Mouse (Mus musculus): ENCODE measurements around the gene Jpt2. TPM values are rescaled to one million over a fixed set of nuclear protein-coding genes. Genes with fewer than 3 reads are reported as not detected.

Gene Jpt2
- 65.7 TPM for polyA plus RNA-seq (2014; fragmentation: Illumina TruSeq; extraction: RNeasy Lipid Tissue Mini Kit (QIAGEN cat#74804); ENCODE audit: low replicate concordance)

DNA sequence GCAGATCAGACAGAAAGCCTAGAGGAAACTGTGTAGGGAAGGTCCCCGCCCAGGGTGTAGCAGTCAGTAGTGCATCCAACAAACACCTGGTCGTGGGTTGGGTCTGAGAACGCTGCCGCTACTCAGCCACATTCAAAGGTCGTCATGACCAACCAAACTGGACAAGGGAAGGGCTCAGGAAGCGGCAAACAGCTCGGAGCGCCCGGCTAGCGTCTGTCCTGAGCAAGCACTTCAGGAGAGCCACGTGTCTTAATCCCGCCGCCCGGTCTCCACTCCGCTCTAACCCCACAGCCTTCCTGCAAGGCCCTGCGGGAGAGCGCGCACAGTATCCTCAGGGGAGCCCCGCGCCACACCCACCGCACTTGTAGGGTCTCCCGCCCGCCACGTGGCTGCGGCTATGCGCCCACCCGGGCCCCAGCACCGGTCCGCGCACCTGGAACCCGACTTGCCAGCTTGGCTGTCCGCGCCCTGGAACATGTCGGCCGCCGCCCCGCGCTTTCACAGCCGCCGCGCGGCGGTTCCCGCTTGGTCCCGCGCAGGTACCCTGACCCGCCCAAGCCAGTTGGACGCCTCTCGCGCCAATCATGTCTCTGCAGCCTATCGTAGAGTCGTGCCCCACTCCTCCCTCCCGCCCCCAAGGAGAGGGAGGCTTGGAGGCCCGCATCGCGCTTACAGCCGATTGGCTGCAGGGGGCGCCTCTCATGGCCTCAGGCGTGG is at the start of gene Jpt2:
Gene Jpt2, minus strand, starts transcription at position 555 of the 717 bp plus-strand sequence.

GRCm38 (mm10) chr17:24936259-24937237 is 23.9 kb downstream of the Jpt2 start, which contains the start of gene Mapk8ip3:
TSS of gene Mapk8ip3 (minus strand) at chr17:24936977.

GRCm38 (mm10) chr17:24896241-24896992 is 64.1 kb downstream of the Jpt2 start, which contains the start of gene Nme3:
TSS of gene Nme3 (plus strand) at chr17:24896500.

DNA sequence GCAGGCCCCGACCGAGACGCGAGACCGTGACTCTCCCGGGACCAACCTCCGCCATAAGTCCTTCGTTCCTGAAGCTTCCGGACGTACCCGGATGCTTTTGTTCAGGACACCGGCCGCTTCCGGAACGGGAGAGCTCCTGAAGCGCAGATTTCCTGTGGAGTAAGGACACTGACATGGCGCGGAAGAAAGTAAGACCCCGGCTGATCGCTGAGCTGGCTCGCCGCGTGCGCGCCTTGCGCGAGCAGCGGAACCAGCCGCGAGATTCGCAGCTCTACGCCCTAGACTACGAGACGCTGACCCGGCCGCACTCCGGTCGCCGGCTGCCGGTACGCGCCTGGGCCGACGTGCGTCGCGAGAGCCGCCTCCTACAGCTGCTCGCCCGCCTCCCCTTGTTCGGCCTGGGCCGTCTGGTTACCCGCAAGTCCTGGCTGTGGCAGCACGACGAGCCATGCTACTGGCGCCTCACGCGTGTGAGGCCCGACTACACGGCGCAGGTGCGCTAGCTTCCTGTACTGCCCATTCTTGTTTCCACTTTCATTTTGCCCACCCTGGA is 65.4 kb downstream of the Jpt2 start, which contains the start of the genes Eme2 and Mrps34:
Gene Eme2, minus strand, starts transcription at position 93 of the 553 bp plus-strand sequence.
Gene Mrps34, plus strand, starts transcription at position 122 of the 553 bp plus-strand sequence.

Other genes with a start within 250 kb of the Jpt2 start
- not detected for gene Rnf151, start 242.6 kb downstream of the Jpt2 start, polyA plus RNA-seq (2014; fragmentation: Illumina TruSeq; extraction: RNeasy Lipid Tissue Mini Kit (QIAGEN cat#74804); ENCODE audit: low replicate concordance)
- 275 TPM for gene Rps2, start 242.6 kb downstream of the Jpt2 start, polyA plus RNA-seq (2014; fragmentation: Illumina TruSeq; extraction: RNeasy Lipid Tissue Mini Kit (QIAGEN cat#74804); ENCODE audit: low replicate concordance)
- 66.2 TPM for gene Ndufb10, start 236.2 kb downstream of the Jpt2 start, polyA plus RNA-seq (2014; fragmentation: Illumina TruSeq; extraction: RNeasy Lipid Tissue Mini Kit (QIAGEN cat#74804); ENCODE audit: low replicate concordance)
- gene Rpl3l, start 232.9 kb downstream of the Jpt2 start, polyA plus RNA-seq (2014; fragmentation: Illumina TruSeq; extraction: RNeasy Lipid Tissue Mini Kit (QIAGEN cat#74804); ENCODE audit: low replicate concordance) = not detected
- 2.0 TPM for gene Msrb1, start 224.0 kb downstream of the Jpt2 start, polyA plus RNA-seq (2014; fragmentation: Illumina TruSeq; extraction: RNeasy Lipid Tissue Mini Kit (QIAGEN cat#74804); ENCODE audit: low replicate concordance)
- not detected for gene Hs3st6, start 207.7 kb downstream of the Jpt2 start, polyA plus RNA-seq (2014; fragmentation: Illumina TruSeq; extraction: RNeasy Lipid Tissue Mini Kit (QIAGEN cat#74804); ENCODE audit: low replicate concordance)
- gene Meiob, start 156.4 kb downstream of the Jpt2 start, polyA plus RNA-seq (2014; fragmentation: Illumina TruSeq; extraction: RNeasy Lipid Tissue Mini Kit (QIAGEN cat#74804); ENCODE audit: low replicate concordance) = 1.4 TPM
- gene Hagh, start 120.5 kb downstream of the Jpt2 start, polyA plus RNA-seq (2014; fragmentation: Illumina TruSeq; extraction: RNeasy Lipid Tissue Mini Kit (QIAGEN cat#74804); ENCODE audit: low replicate concordance) = 13.4 TPM
- gene Fahd1, start 110.3 kb downstream of the Jpt2 start, polyA plus RNA-seq (2014; fragmentation: Illumina TruSeq; extraction: RNeasy Lipid Tissue Mini Kit (QIAGEN cat#74804); ENCODE audit: low replicate concordance) = 510 TPM
- not detected for gene Igfals, start 94.7 kb downstream of the Jpt2 start, polyA plus RNA-seq (2014; fragmentation: Illumina TruSeq; extraction: RNeasy Lipid Tissue Mini Kit (QIAGEN cat#74804); ENCODE audit: low replicate concordance)
- 1.6 TPM for gene Nubp2, start 74.3 kb downstream of the Jpt2 start, polyA plus RNA-seq (2014; fragmentation: Illumina TruSeq; extraction: RNeasy Lipid Tissue Mini Kit (QIAGEN cat#74804); ENCODE audit: low replicate concordance)
- not detected for gene Spsb3, start 74.0 kb downstream of the Jpt2 start, polyA plus RNA-seq (2014; fragmentation: Illumina TruSeq; extraction: RNeasy Lipid Tissue Mini Kit (QIAGEN cat#74804); ENCODE audit: low replicate concordance)
- gene Eme2, start 65.6 kb downstream of the Jpt2 start, polyA plus RNA-seq (2014; fragmentation: Illumina TruSeq; extraction: RNeasy Lipid Tissue Mini Kit (QIAGEN cat#74804); ENCODE audit: low replicate concordance) = 1.1 TPM
- gene Mrps34, start 65.6 kb downstream of the Jpt2 start, polyA plus RNA-seq (2014; fragmentation: Illumina TruSeq; extraction: RNeasy Lipid Tissue Mini Kit (QIAGEN cat#74804); ENCODE audit: low replicate concordance) = not detected
- 0.71 TPM for gene Nme3, start 64.2 kb downstream of the Jpt2 start, polyA plus RNA-seq (2014; fragmentation: Illumina TruSeq; extraction: RNeasy Lipid Tissue Mini Kit (QIAGEN cat#74804); ENCODE audit: low replicate concordance)
- 3.5 TPM for gene Mapk8ip3, start 23.7 kb downstream of the Jpt2 start, polyA plus RNA-seq (2014; fragmentation: Illumina TruSeq; extraction: RNeasy Lipid Tissue Mini Kit (QIAGEN cat#74804); ENCODE audit: low replicate concordance)
- gene Cramp1l, start 55.1 kb upstream of the Jpt2 start, polyA plus RNA-seq (2014; fragmentation: Illumina TruSeq; extraction: RNeasy Lipid Tissue Mini Kit (QIAGEN cat#74804); ENCODE audit: low replicate concordance) = 7.6 TPM
- gene Ift140, start 55.4 kb upstream of the Jpt2 start, polyA plus RNA-seq (2014; fragmentation: Illumina TruSeq; extraction: RNeasy Lipid Tissue Mini Kit (QIAGEN cat#74804); ENCODE audit: low replicate concordance) = 3.7 TPM
- gene Tmem204, start 122.9 kb upstream of the Jpt2 start, polyA plus RNA-seq (2014; fragmentation: Illumina TruSeq; extraction: RNeasy Lipid Tissue Mini Kit (QIAGEN cat#74804); ENCODE audit: low replicate concordance) = 2.1 TPM
- 0.11 TPM for gene Telo2, start 155.3 kb upstream of the Jpt2 start, polyA plus RNA-seq (2014; fragmentation: Illumina TruSeq; extraction: RNeasy Lipid Tissue Mini Kit (QIAGEN cat#74804); ENCODE audit: low replicate concordance)
- not detected for gene Ptx4, start 160.1 kb upstream of the Jpt2 start, polyA plus RNA-seq (2014; fragmentation: Illumina TruSeq; extraction: RNeasy Lipid Tissue Mini Kit (QIAGEN cat#74804); ENCODE audit: low replicate concordance)
- 2.5 TPM for gene Clcn7, start 172.7 kb upstream of the Jpt2 start, polyA plus RNA-seq (2014; fragmentation: Illumina TruSeq; extraction: RNeasy Lipid Tissue Mini Kit (QIAGEN cat#74804); ENCODE audit: low replicate concordance)
- gene Ccdc154, start 201.8 kb upstream of the Jpt2 start, polyA plus RNA-seq (2014; fragmentation: Illumina TruSeq; extraction: RNeasy Lipid Tissue Mini Kit (QIAGEN cat#74804); ENCODE audit: low replicate concordance) = not detected
- not detected for gene Gm38655, start 214.8 kb upstream of the Jpt2 start, polyA plus RNA-seq (2014; fragmentation: Illumina TruSeq; extraction: RNeasy Lipid Tissue Mini Kit (QIAGEN cat#74804); ENCODE audit: low replicate concordance)
- gene BC003965, start 223.9 kb upstream of the Jpt2 start, polyA plus RNA-seq (2014; fragmentation: Illumina TruSeq; extraction: RNeasy Lipid Tissue Mini Kit (QIAGEN cat#74804); ENCODE audit: low replicate concordance) = 14.3 TPM
- 19.8 TPM for gene Unkl, start 227.7 kb upstream of the Jpt2 start, polyA plus RNA-seq (2014; fragmentation: Illumina TruSeq; extraction: RNeasy Lipid Tissue Mini Kit (QIAGEN cat#74804); ENCODE audit: low replicate concordance)

Data from small intestine, adult 10 weeks (tissue).